Mouse (Mus musculus) lung, postnatal 0 days (tissue): Measurements from ENCODE around the gene Arrdc2.

Experiments used
- CTCF ChIP-seq: IDR thresholded peaks from 2 replicates; pipeline ENCODE4 v1.5.1; 2016; ENCODE audit warnings: antibody characterized with exemption, mild to moderate bottlenecking
- EP300 ChIP-seq: IDR thresholded peaks from 2 replicates; pipeline ENCODE4 v1.6.1; 2016; ENCODE audit warnings: antibody characterized with exemption, mild to moderate bottlenecking, control low read depth

DNA sequence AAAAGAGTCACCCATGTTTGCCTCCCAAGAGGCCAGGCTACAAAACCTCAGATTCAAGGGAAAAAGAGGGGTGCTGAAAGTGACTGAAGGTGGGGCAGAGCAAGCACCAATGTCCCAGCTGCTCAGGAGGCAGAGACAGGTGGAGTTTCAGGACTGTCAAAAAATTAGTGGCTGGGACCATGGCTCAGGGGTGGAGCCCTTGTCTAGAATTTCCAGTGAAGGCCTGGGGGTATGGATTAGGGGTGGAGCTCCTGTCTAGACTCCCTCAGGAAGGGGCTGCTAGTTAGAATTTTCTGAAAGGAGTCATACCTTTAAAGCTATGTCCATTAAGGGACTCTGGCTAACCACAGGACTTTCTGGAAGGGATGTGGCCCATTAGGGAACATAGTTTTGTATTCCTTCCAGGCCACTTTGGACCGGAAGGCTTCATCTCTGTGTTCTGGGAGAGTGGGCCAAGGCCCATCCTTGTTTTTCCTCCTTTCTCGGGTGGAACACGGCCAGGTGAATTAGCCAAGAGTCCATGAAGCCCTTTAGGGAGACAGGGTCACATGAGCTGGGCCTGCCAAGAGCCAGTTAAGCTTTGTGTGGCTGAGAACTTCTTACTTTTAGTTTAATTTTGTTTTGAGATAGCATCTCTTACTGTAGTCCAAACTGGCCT, 9.9 kb upstream of the Arrdc2 start:
- TF ChIP-seq CTCF: no peak
- TF ChIP-seq EP300: no peak
